Mouse (Mus musculus): ENCODE results near the gene Hbs1l. TPM values are rescaled to one million over a fixed set of nuclear protein-coding genes. Genes with fewer than 3 reads are reported as not detected.

The Hbs1l gene
- polyA plus RNA-seq, 1 experiment from 2014 or later: 122 TPM

GRCm38 (mm10) chr10:21400453-21400852 is 104.7 kb downstream of the Hbs1l start:
- Histone ChIP-seq H3K27me3 (ENCODE audit: low read depth, poor library complexity, severe bottlenecking) (no peaks in the 10 kb centered on the region), H3K9me3 (replicated peaks) (no peaks in the 10 kb centered on the region), H3K4me3 (no peak overlapping the region), H3K27ac (no peak overlapping the region), H3K4me1 (no peaks in the 10 kb centered on the region), H3K36me3 (no peaks in the 10 kb centered on the region)
- 72% methylated on average over 2 of the region's 2 CpGs for WGBS
- DNase-seq (ENCODE audit: low spot score): no peak

GRCm38 (mm10) chr10:21401259-21401658 is 105.5 kb downstream of the Hbs1l start:
- no peaks in the 10 kb centered on the region for H3K4me1 ChIP-seq
- WGBS: 74% methylated on average over 4 of the region's 4 CpGs
- no peak overlapping the region for H3K27ac ChIP-seq
- no peaks in the 10 kb centered on the region for H3K36me3 ChIP-seq
- H3K9me3 ChIP-seq (replicated peaks): no peaks in the 10 kb centered on the region
- no peak for DNase-seq (ENCODE audit: low spot score)
- no peak overlapping the region for H3K4me3 ChIP-seq
- no peaks in the 10 kb centered on the region for H3K27me3 ChIP-seq (ENCODE audit: low read depth, poor library complexity, severe bottlenecking)

GRCm38 (mm10) chr10:21404822-21405221 is 109.0 kb downstream of the Hbs1l start:
- Histone ChIP-seq H3K4me3 (no peak overlapping the region), H3K9me3 (replicated peaks) (no peaks in the 10 kb centered on the region), H3K27me3 (ENCODE audit: low read depth, poor library complexity, severe bottlenecking) (no peaks in the 10 kb centered on the region), H3K4me1 (no peaks in the 10 kb centered on the region), H3K36me3 (no peaks in the 10 kb centered on the region), H3K27ac (no peak overlapping the region)
- WGBS: 92% methylated on average over 4 of the region's 4 CpGs
- no peak for DNase-seq (ENCODE audit: low spot score)

GRCm38 (mm10) chr10:21405707-21406534 is 110.1 kb downstream of the Hbs1l start:
- no peak overlapping the region for H3K4me3 ChIP-seq
- H3K9me3 ChIP-seq (replicated peaks): no peaks in the 10 kb centered on the region
- no peaks in the 10 kb centered on the region for H3K27me3 ChIP-seq (ENCODE audit: low read depth, poor library complexity, severe bottlenecking)
- H3K36me3 ChIP-seq: no peaks in the 10 kb centered on the region
- 83% methylated on average over 11 of the region's 11 CpGs for WGBS
- H3K4me1 ChIP-seq: no peaks in the 10 kb centered on the region
- no peak for DNase-seq (ENCODE audit: low spot score)
- H3K27ac ChIP-seq: no peak overlapping the region

GRCm38 (mm10) chr10:21410711-21411110 is 114.9 kb downstream of the Hbs1l start:
- no peaks in the 10 kb centered on the region for H3K9me3 ChIP-seq (replicated peaks)
- H3K36me3 ChIP-seq: no peaks in the 10 kb centered on the region
- H3K27me3 ChIP-seq (ENCODE audit: low read depth, poor library complexity, severe bottlenecking): no peaks in the 10 kb centered on the region
- H3K27ac ChIP-seq: no peak overlapping the region
- no peak overlapping the region for H3K4me3 ChIP-seq
- WGBS: 90% methylated on average over 5 of the region's 5 CpGs
- no peaks in the 10 kb centered on the region for H3K4me1 ChIP-seq
- no peak for DNase-seq (ENCODE audit: low spot score)

GRCm38 (mm10) chr10:21411621-21412205 is 115.9 kb downstream of the Hbs1l start:
- Histone ChIP-seq H3K9me3 (replicated peaks) (no peaks in the 10 kb centered on the region), H3K27me3 (ENCODE audit: low read depth, poor library complexity, severe bottlenecking) (no peaks in the 10 kb centered on the region), H3K36me3 (no peaks in the 10 kb centered on the region), H3K27ac (no peak overlapping the region), H3K4me1 (no peaks in the 10 kb centered on the region), H3K4me3 (no peak overlapping the region)
- WGBS: 80% methylated on average over 6 of the region's 6 CpGs
- no peak for DNase-seq (ENCODE audit: low spot score)

GRCm38 (mm10) chr10:21415031-21415430 is 119.3 kb downstream of the Hbs1l start:
- 72% methylated on average over 4 of the region's 4 CpGs for WGBS
- H3K9me3 ChIP-seq (replicated peaks): no peaks in the 10 kb centered on the region
- H3K27ac ChIP-seq: no peak overlapping the region
- H3K36me3 ChIP-seq: no peaks in the 10 kb centered on the region
- no peaks in the 10 kb centered on the region for H3K4me1 ChIP-seq
- no peak overlapping the region for H3K4me3 ChIP-seq
- no peaks in the 10 kb centered on the region for H3K27me3 ChIP-seq (ENCODE audit: low read depth, poor library complexity, severe bottlenecking)
- DNase-seq (ENCODE audit: low spot score): no peak

- Histone ChIP-seq H3K9me3 (replicated peaks) (no peaks in the 10 kb centered on the region), H3K4me1 (no peaks in the 10 kb centered on the region), H3K36me3 (no peaks in the 10 kb centered on the region), H3K4me3 (no peak overlapping the region), H3K27me3 (ENCODE audit: low read depth, poor library complexity, severe bottlenecking) (no peaks in the 10 kb centered on the region), H3K27ac (no peak overlapping the region)
- 90% methylated on average over 5 of the region's 5 CpGs for WGBS
- no peak for DNase-seq (ENCODE audit: low spot score)
Observed at GRCm38 (mm10) chr10:21416184-21416583, 120.4 kb downstream of the Hbs1l start.

Other genes starting within 250 kb of the Hbs1l start
- gene Myb, start 135.0 kb upstream of the Hbs1l start, polyA plus RNA-seq (2016; fragmentation: Nextera tagmentation; extraction: Ambion mirVana): 4.0 and 5.2 TPM in 2 replicates
- gene Aldh8a1, start 81.3 kb downstream of the Hbs1l start, polyA plus RNA-seq (2016; fragmentation: Nextera tagmentation; extraction: Ambion mirVana): 0.08 TPM in 1 of 2 replicates, not detected in the other